Mouse (Mus musculus): ENCODE results near the gene Cubn. TPM values are rescaled to one million over a fixed set of nuclear protein-coding genes. Genes with fewer than 3 reads are reported as not detected.

Cubn gene
- total RNA-seq, 2 experiments from 2014 or later: 0.94 to 1.2 TPM

DNA sequence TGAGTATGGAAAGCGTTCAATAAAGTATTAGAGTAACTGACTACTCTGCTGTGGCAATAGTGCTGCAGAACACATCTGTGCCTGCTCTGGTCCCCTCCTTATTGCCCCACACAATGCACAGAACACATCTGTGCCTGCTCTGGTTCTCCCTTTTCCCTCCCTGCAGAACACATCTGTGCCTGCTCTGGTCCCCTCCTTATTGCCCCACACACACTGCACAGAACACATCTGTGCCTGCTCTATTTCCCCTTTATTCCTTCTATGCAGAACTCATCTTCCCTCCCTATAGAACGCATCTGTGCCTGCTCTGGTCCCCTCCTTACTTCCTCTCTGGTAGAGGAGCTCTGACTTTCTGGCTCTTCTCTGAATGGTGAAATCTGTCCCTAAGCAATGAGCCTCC is 1.1 kb downstream of the Cubn start:
- intact Hi-C loops (cut with DNase I): no loop called here
- DNase-seq (ENCODE audit: low spot score): no peak

DNA sequence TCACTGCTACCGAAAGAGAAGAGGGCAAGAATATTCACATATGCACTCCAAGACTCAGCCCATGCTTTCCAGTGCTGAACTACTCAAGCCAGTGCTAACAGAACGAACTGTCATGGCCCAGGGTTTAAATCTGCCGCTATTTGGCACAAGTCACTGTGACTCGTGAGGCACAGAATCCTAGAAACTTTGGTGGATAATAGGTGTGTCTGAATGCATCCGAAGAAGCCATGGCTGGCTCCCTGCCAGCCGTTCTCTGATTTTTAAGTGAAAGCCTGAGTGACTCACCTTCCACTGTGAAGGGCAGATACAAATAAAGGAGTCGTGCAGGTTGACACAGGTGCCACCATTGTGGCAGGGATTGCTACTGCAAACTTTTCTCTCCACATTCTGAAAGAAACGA is 5.1 kb downstream of the Cubn start:
- intact Hi-C loops (cut with DNase I): no loop called here
- no peak for DNase-seq (ENCODE audit: low spot score)

DNA sequence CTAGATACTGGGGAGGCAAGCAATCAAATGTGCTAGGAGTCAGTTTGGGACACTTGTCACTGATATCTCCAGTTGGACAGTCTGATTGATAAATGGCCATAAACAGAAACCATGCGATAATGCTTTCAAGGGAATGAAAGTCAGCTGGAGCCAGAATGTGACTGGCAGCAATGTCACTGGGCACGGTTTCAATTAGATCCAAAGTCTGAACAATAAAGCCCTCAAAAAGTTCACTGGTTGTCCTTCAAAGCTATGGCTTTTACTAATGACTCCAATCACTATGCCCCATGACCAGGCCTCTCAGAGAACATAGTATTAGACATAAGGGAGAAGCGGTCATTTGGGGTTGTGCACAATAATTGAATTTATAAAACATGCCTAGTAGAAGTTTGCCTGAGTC is 7.0 kb downstream of the Cubn start:
- intact Hi-C loops (cut with DNase I): no loop called here
- no peak for DNase-seq (ENCODE audit: low spot score)

DNA sequence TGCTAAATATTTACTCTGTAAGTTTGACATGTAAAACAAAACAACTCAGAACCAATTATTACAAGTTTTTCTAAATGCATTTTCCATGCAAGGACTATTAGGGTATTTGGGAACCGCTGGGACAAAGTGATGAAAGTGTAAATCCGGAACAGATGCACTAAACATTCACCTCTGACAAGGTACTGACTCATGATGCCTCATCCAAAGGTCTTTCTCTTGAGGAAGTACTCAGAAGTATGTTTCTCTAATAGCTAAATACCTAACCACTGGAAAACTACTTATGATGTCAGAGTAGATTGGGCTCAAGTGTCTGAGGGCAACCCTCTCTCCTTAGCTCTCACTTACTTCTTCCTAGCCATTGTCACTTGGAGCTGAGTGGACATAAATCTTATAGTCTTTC is 10.9 kb downstream of the Cubn start:
- intact Hi-C loops (cut with DNase I): no loop called here
- no peak for DNase-seq (ENCODE audit: low spot score)

DNA sequence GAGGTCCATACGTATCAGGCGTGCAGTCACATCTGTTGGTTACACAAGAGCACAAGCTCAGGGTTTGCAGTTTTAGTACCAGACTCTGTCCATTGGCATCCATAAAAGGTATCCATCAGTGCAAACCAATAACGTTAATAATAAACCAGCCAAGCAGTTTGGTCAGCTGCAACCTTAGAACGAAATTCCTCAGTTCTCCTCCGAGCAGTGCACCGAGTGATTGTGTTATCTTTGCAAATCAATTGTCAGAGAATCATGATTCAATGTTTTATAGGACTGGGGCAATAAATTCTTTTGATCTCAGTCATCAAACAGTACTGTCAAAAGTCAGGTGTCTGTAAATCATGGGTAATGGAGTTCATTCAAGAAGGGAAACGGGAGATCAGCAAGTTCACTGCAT is 12.4 kb downstream of the Cubn start:
- intact Hi-C loops (cut with DNase I): no loop called here
- no peak for DNase-seq (ENCODE audit: low spot score)

DNA sequence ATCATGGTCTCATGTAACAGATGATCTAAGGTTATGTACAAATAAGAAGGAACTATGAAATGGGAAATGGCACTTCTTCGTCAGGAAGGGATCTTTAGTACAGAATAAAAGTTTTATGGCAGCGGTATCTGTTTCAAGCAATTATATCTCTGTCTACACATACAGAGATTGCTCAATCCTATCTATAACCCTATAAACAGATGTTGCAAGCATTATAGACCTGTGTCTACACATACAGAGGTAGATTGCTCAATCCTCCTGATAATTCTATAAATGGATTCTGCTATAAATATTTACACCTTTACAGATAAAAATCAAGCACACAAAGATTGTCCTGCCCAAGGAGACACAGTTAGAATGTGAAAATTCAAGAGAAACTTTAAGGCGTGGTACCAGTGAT is 21.5 kb downstream of the Cubn start:
- DNase-seq (ENCODE audit: low spot score): no peak
- intact Hi-C loops (cut with DNase I): no loop called here

DNA sequence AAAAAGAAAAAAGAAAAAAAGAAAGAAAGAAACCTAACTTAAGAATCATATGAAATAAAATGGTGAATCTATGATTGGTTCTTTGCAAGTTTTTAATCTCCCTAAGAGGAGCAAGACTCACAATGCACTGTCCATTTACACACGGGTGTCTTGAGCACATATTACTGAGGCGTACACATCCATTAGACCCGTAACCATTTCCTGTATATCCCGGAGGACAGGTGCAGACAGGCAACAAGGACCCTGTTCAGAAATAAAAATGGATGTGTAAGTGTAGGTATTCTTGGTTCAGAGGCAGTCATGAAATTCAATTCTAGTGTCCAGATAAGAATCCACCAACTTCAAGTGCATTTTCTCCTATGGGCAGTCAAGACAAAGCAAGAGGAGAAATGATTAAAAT is 22.0 kb downstream of the Cubn start:
- DNase-seq (ENCODE audit: low spot score): no peak
- intact Hi-C loops (cut with DNase I): no loop called here

DNA sequence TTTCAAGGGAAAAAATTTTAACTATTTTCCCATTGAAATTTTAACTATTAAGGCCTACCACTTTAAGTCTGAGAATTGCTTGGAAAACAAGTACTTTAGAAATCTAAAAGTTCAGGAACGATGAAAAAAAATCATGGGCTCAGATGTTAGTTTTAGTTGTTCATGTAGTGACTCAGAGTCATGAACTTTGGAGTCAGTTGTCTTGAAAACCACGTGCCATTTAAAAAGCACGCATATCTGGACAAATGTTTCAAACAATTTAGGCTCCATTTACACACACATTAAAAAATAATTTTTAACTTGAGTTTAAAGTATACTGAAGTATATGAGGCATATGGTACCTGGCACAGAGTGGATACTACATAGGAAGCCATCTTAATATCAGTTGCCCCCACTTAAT is 24.9 kb downstream of the Cubn start:
- intact Hi-C loops (cut with DNase I): no loop called here

DNA sequence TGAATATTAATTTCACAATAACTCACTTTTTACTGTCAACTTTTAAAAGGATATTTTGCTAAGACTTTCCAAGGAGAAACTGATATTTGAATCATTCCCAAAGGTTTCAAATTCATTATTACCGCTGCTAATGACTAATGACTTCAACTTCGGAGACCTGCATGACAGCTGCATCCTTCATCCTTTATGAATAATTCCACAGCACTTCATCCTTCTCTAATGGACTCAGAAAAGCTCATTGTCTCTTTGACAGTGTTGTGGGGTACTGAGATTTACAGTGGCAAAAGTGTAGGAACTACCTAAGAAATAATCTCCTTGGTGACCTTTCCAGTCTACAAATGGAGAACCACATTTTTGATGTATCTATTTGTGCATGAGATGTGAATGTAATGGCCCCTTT is 33.5 kb downstream of the Cubn start:
- intact Hi-C loops (cut with DNase I): no loop called here

More for the DNA sequence above, 24.9 kb downstream of the Cubn start:
- no peak for DNase-seq (ENCODE audit: low spot score)

DNA sequence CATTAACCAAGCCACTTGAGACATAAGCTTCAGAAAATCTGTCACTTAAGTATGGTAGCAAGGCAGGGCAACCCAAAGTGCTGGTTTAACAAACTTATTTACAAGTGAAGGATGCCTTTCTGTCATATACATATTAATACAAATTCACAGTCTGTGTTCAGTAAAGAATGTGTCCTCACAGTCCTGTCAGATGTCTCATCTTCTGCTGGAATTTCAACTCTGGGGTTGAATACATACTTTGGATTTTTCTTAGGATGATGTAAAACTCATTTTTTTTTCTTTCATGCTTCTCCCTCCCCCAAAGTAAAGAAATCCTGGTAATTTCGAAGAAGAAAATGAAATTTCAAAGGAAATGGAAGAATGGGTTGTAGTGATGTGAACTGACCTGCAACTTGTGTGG is 34.8 kb downstream of the Cubn start:
- intact Hi-C loops (cut with DNase I): no loop called here

More for the DNA sequence above, 33.5 kb downstream of the Cubn start:
- no peak for DNase-seq (ENCODE audit: low spot score)

DNA sequence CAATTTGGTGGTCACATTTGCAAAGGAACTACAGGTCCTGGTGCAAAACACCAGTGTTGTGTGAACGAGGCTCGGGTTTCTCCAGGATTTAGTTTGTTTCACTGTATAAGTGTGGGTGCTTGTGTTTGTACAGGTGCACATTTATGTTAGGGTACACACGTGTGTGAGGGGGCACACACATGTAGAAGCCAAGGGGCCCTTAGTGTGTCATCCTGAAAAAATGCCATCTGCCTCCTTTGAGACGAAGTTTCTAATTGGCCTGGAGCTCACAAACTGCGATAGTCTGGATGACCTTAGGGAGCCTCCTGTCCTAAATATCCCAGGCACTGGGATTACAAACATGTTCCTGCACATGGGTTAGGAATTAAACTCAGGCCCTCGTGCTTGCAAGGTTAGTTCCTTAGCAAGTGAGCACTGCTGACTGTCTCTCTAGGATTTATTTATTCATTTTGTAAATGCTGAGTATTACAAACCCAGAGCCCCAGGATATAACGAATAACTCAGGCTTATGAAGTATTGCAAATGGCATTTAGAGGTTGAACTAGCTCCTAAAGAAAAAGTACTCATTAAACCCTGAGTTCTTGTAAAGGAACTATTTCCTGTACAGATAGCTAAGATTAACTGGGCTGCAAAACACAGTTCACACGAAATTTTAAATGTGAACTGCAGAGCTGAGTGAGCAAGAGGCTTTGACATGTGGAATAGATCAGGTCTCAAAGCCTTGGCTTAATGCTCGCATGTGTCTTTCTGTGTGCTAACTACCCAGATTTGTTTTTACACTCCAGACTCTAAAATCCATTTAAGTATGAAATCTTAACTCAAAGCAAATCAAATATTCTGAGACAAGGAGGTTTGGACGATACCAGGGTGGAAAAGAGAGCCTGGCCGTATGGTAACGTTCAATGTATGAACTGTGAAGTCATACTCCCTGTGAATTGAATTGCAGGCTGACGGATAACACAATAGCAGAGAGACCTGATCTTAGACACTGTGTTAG is 39.8 kb downstream of the Cubn start:
- DNase-seq (ENCODE audit: low spot score): no peak
- intact Hi-C loops (cut with DNase I): no loop called here

More for the DNA sequence above, 34.8 kb downstream of the Cubn start:
- DNase-seq (ENCODE audit: low spot score): no peak

DNA sequence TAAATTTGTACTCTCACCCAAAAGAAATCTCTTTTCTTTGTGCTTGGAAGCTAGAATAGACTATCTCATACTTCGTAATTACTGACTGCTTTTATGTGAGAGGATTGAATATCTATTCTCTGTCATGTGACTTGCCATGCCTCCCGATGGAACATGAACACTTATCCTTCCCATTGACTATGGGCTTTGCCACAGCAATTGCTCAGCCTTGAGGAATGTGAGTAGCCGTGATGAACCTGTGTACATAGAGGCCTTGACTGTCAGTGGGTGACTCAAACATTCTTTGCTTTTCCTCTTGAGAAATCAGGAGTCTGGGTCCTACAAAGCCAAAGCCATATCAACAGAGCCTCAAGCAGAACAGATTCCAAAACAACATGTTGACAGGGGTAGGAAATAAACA is 40.7 kb downstream of the Cubn start:
- intact Hi-C loops (cut with DNase I): no loop called here

DNA sequence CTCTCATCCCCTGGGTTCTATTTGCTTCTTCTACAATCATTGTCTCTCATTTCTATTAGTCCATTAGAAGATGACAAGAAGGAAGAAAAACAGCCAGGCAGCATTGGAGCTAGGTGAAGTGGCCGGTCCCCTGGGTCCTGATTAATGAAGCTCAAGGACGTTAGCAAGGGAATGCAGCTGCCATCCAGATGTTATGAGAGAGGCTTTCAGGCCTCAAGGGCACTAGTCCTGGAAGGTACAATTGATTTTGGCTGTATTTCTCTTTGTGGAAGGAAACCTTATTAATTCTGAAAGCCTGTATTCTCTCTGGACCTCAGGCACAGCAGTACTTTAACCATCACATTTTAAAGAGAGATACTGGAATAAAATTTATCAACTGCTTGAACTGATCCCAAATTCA is 41.1 kb downstream of the Cubn start:
- intact Hi-C loops (cut with DNase I): no loop called here
- no peak for DNase-seq (ENCODE audit: low spot score)

More for the DNA sequence above, 40.7 kb downstream of the Cubn start:
- DNase-seq (ENCODE audit: low spot score): no peak

DNA sequence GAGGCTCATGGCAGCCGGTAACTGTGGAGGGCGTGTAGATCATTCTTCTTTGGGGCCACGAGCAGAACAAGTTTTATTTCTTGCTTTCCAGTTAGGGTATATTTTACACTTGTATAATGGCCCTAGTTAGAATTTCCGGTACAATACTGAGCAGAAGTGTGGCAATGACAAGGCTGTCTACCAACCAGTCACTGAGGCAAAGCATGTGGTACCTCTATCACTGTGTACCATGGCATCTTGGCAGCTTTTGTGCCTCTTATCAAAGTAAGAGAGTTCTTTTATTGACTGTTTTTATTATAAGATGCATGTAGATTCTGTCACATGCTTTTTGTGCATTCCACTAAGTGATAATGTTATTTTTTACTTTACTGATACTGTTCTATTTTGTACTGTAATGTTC is 46.5 kb downstream of the Cubn start:
- intact Hi-C loops (cut with DNase I): no loop called here
- DNase-seq (ENCODE audit: low spot score): no peak

DNA sequence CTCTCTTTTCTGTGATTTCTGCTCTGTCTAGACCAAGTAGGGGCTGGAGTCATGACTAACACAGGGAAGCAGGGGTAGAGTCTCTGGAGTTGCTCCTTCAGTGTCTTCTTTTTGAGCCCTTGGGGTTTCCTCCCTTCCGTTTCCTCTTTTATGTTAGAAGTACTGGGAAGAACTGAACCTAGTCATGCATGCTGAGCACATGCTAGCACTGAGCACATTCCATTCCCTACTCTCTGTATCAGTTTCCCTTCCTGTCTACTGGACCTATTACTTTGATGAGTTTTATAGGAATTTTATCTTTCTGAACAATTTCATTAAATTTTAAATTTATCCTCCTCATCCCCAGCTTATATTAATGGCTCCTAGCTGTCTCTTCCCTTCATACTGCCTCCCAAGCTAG is 52.6 kb downstream of the Cubn start:
- DNase-seq (ENCODE audit: low spot score): no peak
- intact Hi-C loops (cut with DNase I): no loop called here

DNA sequence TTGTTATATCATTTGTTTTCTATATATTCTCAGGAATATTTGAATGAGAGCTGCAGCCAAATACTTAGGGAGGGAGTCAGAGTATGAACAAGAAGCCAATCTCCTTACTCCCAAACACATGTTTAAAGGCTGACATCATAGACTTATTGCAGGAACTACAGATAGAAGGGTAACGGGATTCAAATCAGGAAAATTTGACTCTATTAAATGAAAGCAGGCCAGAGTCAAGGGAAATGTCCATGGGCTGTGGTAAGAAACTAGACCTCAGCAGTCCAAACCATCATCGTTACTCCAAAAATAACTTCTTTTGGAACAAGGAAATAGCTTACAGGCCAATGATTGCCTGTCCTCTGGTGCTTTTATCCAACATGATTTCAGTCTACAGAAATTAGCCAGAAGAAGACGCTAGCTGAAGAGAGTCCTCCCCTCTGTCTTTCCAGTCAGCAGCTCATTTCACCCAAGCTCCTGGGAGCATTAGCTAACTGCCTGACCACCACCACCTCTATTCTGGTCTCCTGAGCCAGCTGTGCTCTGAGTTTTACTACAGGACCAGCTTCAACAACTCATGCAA is 53.3 kb downstream of the Cubn start:
- intact Hi-C loops (cut with DNase I): no loop called here
- DNase-seq (ENCODE audit: low spot score): no peak

DNA sequence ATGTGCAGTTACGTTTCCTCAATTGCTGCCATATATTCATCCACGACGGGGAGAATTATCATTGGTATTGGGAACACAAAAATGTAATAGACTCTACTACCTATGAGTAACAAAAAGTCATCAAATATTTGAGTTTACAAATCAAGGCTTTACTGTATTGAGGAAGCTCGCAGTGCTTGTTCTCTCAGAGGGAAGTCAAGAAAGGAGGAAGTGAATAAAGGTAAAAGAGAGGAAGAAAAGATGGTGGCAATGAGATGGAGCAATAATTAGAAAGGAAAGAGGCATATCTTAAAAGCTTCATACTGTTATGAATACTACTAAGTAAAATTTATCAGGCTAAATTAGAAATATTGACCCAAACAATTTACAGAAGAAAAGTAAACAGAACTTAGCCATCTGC is 59.6 kb downstream of the Cubn start:
- no peak for DNase-seq (ENCODE audit: low spot score)
- intact Hi-C loops (cut with DNase I): no loop called here

DNA sequence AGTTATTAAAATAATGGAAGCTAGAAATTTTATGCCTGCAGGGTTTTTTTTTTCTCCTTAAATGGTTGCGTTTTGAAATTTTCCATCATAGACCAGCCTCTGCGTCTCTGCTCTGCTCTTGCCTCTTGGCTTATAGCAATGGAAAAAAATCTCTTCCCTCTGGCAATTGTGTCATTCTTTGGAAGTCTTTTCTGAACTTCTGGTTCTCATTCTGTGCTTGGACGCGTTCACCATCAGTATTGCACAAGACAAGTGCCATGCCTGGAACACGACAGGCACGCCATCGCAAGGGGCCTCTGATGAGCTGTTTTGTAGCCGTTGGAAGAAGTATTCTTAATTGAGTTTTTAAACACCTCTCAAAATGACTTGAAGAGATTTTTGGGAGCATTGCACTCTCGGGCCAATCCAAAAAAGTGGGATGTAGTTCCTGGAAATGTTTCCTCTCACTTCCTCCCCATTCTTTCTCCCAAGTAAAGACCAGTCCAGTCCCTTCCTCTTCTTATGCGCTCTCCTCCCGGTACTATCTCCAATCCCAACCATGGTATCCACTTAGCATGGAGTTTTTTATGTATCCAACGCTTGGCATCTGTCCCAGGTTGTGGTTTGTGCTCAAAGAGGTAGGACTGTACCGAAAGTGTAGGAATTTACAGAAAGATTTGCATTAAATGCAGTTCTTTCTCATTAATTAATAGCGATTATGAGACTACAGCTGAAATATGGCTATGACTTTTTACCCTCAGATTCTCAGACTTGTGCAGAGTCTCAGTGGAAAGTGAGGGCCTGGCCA is 69.4 kb downstream of the Cubn start:
- DNase-seq (ENCODE audit: low spot score): peak; percentile 62
- intact Hi-C loops (cut with DNase I): no loop called here

DNA sequence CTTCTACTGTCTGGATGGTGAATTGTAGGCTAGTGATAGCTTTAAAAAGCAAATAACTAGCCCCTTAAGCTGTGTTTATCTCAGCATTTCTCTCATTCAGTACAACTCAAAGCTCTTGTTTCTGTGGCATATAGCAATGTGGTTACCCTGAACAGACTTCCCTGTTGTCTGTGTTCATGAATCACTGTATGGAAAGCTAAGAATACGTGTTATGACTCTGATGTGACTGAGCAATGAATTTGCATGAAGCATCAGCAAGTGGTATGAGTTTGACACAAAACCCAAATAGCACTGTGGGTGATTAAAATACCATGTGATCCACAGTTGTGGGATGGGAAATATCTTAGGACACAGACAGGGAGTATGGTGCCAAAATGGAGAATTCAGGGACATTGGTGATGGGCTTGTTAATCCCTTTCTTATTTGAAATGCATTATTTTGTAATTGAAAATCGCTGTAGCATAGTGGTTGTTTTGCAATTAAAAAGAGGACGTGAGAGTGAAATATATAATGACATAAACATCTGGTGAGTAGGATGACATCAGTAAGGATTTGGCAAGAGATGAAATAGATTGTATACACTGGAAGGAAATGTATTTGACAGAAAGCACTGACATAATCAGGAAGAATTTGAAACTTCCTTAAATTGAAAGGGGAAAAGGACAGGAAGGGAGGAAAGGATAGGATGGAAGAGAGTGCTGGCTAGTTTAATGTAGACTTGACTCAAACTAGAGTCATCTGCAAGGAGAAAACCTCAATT is 74.7 kb downstream of the Cubn start:
- DNase-seq (ENCODE audit: low spot score): no peak
- intact Hi-C loops (cut with DNase I): loop anchor here (10.0 kb wide), 1 partner anchor 112 kb away; no protein-coding TSS in a partner anchor

Data from heart, postnatal 25 days (tissue).